Mouse (Mus musculus) testis, adult 2 months (tissue): ENCODE measurements at regions not wholly inside any gene's neighbourhood (a gene's known extent, or its start where the extent isn't known, plus 50 kb on each side); places are given as distances from the start of the nearest gene placed in this dataset.

Experiments
- CTCF ChIP-seq: fragments of 200-500 bp; IDR thresholded peaks from 2 replicates; pipeline ENCODE4 v1.5.1; 2012; ENCODE audit warnings: low read depth, mild to moderate bottlenecking, inconsistent platforms, low read length, moderate library complexity; ENCODE audit not compliant: control insufficient read depth, insufficient read depth, insufficient replicate concordance
- POLR2A ChIP-seq: fragments of 200-500 bp; IDR thresholded peaks from 2 replicates; pipeline ENCODE4 v1.6.1; 2012; ENCODE audit warnings: low read depth, mild to moderate bottlenecking, inconsistent platforms, low read length, moderate library complexity; ENCODE audit not compliant: control insufficient read depth

DNA sequence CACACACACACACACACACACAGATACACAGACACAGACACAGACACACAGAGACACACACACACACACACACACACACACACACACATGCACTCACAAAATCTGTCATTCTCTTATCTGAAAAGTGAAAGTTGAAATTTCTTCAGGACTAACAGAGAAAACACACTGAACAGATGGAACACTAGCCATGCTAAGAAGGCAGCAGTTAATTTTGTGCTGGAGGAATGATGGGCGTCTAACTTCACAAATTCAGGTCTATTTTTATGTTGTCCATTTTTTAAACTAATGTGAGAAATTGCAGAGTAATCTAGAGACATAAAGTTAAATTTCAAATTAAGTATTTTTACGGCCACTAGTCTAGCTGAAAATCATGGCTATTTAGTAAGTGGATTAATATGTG, 432.1 kb upstream of the Nr2f1 start:
- no peak for TF ChIP-seq CTCF
- TF ChIP-seq POLR2A: no peak
